Mouse (Mus musculus): ENCODE results near the gene Fbxo34.

DNA sequence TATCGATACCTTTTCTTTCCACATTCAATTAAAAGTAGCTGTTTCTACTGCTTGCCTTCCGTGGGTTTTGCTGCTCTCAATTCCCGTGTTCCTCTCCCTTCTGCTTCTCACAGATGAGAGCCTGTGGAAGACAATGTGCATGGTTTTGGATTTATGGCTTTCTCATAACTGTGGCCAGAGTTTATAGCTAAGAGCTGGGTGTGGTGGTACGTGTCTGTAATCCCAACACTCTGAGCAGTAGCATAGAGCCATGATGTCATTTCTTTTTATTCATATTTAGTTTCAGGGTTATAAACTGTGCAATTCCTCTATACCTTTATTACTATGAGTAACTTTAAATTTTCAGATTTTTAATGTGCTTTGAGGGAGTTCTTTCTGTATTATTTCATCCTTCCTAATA, 60.0 kb downstream of the Fbxo34 start:
- TF ChIP-seq CTCF (IDR thresholded peaks at IDR 0.05; ENCODE audit: borderline replicate concordance, extremely low read depth, insufficient read depth, insufficient read length) (no peak), POLR2A (IDR thresholded peaks at IDR 0.05; ENCODE audit: borderline replicate concordance, extremely low read depth, insufficient read depth, insufficient read length, poor library complexity, severe bottlenecking) (no peak)
